Mouse (Mus musculus) neutrophil, adult 65 days (primary cell): Measurements from ENCODE around the gene Olfr1532-ps1. TPM values are rescaled to one million over a fixed set of nuclear protein-coding genes. Genes with fewer than 3 reads are reported as not detected.

Experiments used
- total RNA-seq: library from RNA; stranded (reverse); gene quantifications from 2 replicates; pipeline ENCODE4 v1.2.4, GENCODE M21; 2023

The Olfr1532-ps1 gene
- total RNA-seq, result not detected in 2 replicates

DNA sequence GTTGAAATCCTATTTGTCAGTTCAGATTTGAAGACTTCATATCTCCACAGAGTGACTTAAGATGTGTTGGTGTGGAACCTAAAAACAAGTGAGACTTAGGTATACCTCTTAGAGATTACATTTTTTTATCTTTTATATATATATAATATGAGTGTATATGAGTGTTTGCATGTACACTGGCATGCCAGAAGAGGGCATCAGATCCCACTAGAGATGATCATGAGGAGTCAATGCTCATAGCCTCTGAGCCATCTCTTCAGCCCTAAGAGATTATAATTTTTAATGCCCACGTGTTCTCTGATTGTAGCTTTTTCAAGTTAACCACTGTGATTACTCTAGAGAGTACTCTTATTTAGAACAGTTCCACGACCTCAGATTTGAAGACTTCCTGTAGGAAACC is at the start of gene Olfr1532-ps1:
TSS of gene Olfr1532-ps1 (plus strand) at position 326 of the 400 bp plus-strand sequence.

DNA sequence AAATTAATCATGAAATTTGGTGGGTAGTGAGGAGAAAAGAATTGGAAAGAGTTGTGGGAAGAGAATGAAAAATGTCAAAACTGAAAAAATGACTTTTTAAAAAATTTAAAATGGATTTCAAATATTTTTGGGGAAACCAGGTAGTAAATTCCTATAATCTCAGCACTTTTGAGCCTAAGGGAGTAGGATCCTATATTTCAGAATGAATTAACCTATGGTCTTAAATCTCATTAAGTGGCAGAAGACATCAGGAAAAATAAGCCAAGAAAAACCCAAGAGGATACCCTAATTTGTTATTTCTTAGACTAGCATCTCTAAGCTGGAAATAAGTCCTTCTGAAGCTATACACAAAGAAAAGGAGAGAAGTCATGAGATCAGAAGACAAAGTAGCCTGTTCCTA is 44.9 kb upstream of the Olfr1532-ps1 start, which contains the start of gene Olfr704:
TSS of gene Olfr704 (plus strand) at position 301 of the 400 bp plus-strand sequence.

GRCm38 (mm10) chr7:106876791-106877190 is 31.0 kb upstream of the Olfr1532-ps1 start, which contains the start of gene Olfr705:
Olfr705 (minus strand) TSS chr7:106876891.

GRCm38 (mm10) chr7:106888062-106888461 is 19.7 kb upstream of the Olfr1532-ps1 start, which contains the start of gene Olfr706:
Olfr706 (minus strand) TSS chr7:106888162.

GRCm38 (mm10) chr7:106901141-106901540 is 6.7 kb upstream of the Olfr1532-ps1 start, which contains the start of gene Olfr707:
Olfr707 (minus strand) TSS chr7:106901241.

DNA sequence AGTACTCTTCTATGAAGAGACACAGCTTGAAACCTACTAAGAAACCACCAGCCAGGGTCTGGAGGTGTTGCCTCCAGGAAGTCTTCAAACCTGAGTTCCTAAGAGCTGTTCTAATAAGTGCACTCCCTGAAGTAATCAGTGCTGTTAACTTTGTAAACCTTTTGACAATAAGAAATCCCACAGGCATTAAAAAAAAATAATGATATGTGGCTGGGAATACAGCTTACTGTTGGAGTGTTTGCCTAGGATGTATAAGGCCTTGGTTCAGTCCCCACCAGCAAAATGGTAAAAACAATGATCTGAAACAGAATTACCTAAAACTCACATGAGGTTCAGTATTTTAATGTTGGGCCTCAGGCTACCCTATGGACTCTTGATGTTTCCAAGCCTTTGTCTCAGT is 24.3 kb downstream of the Olfr1532-ps1 start, which contains the start of gene Olfr709-ps1:
TSS of gene Olfr709-ps1 (minus strand) at position 101 of the 400 bp plus-strand sequence.

GRCm38 (mm10) chr7:106948212-106948611 is 40.4 kb downstream of the Olfr1532-ps1 start, which contains the start of gene Olfr710:
Olfr710 (minus strand) TSS chr7:106948312.

GRCm38 (mm10) chr7:106963837-106964236 is 56.0 kb downstream of the Olfr1532-ps1 start, which contains the start of gene Olfr6:
Olfr6 (minus strand) TSS chr7:106963937.

Other genes with a start within 250 kb of the Olfr1532-ps1 start
- not detected in 2 replicates for gene Olfr693, start 227.4 kb upstream of the Olfr1532-ps1 start, total RNA-seq
- not detected in 2 replicates for gene Olfr694, start 216.2 kb upstream of the Olfr1532-ps1 start, total RNA-seq
- gene Olfr695, start 191.6 kb upstream of the Olfr1532-ps1 start, total RNA-seq, result not detected in 2 replicates
- not detected in 2 replicates for gene Olfr697, start 165.6 kb upstream of the Olfr1532-ps1 start, total RNA-seq
- gene Olfr698, start 152.6 kb upstream of the Olfr1532-ps1 start, total RNA-seq, result not detected in 2 replicates
- not detected in 2 replicates for gene Olfr699, start 114.8 kb upstream of the Olfr1532-ps1 start, total RNA-seq
- not detected in 2 replicates for gene Olfr700, start 99.2 kb upstream of the Olfr1532-ps1 start, total RNA-seq
- gene Olfr701, start 93.9 kb upstream of the Olfr1532-ps1 start, total RNA-seq, result not detected in 2 replicates
- not detected in 2 replicates for gene Olfr702, start 74.1 kb upstream of the Olfr1532-ps1 start, total RNA-seq
- gene Olfr703, start 64.6 kb upstream of the Olfr1532-ps1 start, total RNA-seq, result not detected in 2 replicates
- not detected in 2 replicates for gene Olfr704, start 44.8 kb upstream of the Olfr1532-ps1 start, total RNA-seq
- gene Olfr705, start 31.1 kb upstream of the Olfr1532-ps1 start, total RNA-seq, result not detected in 2 replicates
- not detected in 2 replicates for gene Olfr706, start 19.8 kb upstream of the Olfr1532-ps1 start, total RNA-seq
- not detected in 2 replicates for gene Olfr707, start 6.8 kb upstream of the Olfr1532-ps1 start, total RNA-seq
- 0.09 TPM in 1 of 2 replicates, not detected in the other for gene Olfr709-ps1, start 24.2 kb downstream of the Olfr1532-ps1 start, total RNA-seq
- not detected in 2 replicates for gene Olfr710, start 40.3 kb downstream of the Olfr1532-ps1 start, total RNA-seq
- not detected in 2 replicates for gene Olfr6, start 55.9 kb downstream of the Olfr1532-ps1 start, total RNA-seq
- not detected in 2 replicates for gene Olfr711, start 67.5 kb downstream of the Olfr1532-ps1 start, total RNA-seq
- gene Olfr2, start 98.1 kb downstream of the Olfr1532-ps1 start, total RNA-seq, result not detected in 2 replicates
- gene Olfr713, start 123.2 kb downstream of the Olfr1532-ps1 start, total RNA-seq, result not detected in 2 replicates
- gene Olfr714, start 163.0 kb downstream of the Olfr1532-ps1 start, total RNA-seq, result not detected in 2 replicates
- gene Olfr17, start 185.2 kb downstream of the Olfr1532-ps1 start, total RNA-seq, result not detected in 2 replicates
- not detected in 2 replicates for gene Olfr715b, start 202.4 kb downstream of the Olfr1532-ps1 start, total RNA-seq
- not detected in 2 replicates for gene Olfr715, start 223.1 kb downstream of the Olfr1532-ps1 start, total RNA-seq
- gene Olfr716, start 230.3 kb downstream of the Olfr1532-ps1 start, total RNA-seq, result not detected in 2 replicates